Mouse (Mus musculus) G1E-ER4 (cell line): ENCODE data around the gene Slc41a3. TPM values are rescaled to one million over a fixed set of nuclear protein-coding genes. Genes with fewer than 3 reads are reported as not detected.

Experiments used
- GATA1 ChIP-seq: IDR thresholded peaks from one replicate; pipeline ENCODE4 v1.8.0; 2012; ENCODE audit warnings: low read length, inconsistent platforms
- polyA plus RNA-seq: library from polyadenylated mRNA; stranded (reverse); fragments of >175 nt; gene quantifications from 2 replicates; pipeline ENCODE4 v1.2.3, GENCODE M21; 2012

The Slc41a3 gene
- polyA plus RNA-seq: 55.8 and 76.1 TPM in 2 replicates

- TF ChIP-seq GATA1: no peak
These were observed at the start of gene Slc41a3 for GRCm38 (mm10) chr6:90604533-90605297. Gene Slc41a3 (plus strand): TSS chr6:90604725.

DNA sequence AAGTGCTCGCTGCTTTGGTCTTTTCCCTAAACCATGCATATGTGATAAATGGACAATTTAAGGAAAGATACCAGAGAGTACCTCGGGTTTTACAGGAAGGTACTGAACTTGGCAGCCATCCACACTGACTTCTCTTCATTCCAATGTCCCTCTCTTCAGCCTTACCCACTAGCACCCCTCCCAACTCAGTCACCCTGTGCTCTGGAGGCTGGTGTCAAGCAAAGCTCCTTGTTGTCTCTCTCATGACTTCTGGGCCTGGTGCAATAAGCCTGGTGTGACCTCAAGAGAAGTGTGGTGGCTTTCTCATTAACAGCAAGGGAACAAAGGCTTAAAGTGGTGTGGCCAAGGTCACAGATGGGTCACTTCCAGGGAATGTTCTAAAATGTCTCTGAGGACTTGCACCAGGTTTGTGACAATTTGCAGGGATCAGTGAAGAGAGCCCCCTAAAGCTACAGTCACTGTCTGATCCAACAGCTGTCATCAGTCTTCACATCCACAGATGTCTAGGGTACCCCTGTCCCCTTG is 47.9 kb upstream of the Slc41a3 start:
- TF ChIP-seq GATA1: no peak

- TF ChIP-seq GATA1: no peak
These were observed 47.4 kb upstream of the Slc41a3 start for GRCm38 (mm10) chr6:90557077-90557476.

DNA sequence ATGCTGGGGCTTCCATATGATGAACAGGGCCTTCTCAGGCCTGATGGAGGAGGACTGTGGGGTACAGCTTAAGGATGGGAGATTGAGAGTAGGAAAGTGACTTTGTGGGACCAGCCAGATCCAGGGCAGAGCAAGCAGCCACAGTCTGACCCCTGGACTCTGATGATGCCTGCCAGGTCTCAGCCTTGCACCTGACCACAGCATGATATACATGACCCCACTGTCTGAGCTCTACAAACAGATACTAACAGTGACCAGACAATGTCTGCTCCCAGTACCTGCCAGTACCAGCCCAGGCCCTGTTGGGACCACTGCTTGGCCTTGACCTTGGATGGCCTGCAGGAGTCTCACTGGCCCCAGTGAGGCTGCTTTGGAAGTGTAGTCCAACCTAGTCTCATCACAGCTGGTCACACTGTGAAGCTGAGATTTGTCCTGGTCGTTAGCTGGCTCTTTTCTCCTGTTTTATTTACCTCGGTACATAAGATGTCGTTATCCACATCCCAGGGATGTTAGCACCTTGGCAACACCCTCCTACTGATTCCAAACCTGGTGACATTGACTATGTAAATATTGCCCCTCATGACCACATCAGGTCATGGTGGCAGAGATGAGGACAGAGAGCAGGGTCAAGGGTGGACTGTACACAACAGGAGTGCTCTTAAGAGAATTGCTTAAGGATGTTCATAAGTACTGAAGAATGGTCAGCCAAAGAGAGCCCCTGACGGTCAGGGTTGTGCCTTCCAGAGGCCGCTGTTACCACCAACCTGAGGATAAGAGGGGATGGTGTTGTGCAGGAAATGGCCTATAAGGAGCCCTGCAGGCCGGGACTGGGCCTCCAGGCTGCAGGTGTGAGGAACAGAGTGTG is 46.5 kb upstream of the Slc41a3 start:
- no peak for TF ChIP-seq GATA1

DNA sequence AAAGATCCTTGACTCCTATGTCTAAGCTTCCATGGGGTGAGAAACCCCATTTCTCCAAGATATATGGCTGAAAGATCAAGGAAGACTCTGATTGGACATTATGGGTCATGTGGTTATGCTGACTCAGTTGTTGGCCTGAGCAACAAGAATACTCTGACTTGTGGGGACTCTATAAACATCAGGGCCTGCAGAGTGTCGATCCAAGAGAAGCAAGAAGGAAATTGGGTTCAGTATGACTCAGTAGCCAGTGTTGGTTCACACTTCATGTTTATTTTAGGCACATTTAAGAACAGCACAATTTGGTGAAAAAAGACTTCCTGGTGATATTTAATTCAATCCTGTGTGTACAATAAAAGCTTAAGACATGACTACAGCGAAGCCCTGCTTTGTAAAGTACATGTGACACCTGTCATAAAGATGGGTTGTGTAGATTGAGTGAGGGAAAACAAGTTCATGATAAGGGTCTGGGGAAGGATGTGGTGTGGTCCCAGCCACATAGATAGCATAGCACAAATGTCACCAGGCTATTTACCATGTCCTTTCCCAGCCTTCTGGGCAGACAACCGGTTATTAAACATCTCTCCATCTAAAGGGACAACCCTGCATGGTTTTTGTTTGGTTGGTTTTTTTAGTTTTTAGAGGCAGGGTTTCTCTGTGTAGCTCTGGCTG is 44.0 kb upstream of the Slc41a3 start:
- no peak for TF ChIP-seq GATA1

GRCm38 (mm10) chr6:90561234-90561781 is 43.2 kb upstream of the Slc41a3 start:
- no peak for TF ChIP-seq GATA1

GRCm38 (mm10) chr6:90564240-90564639 is 40.3 kb upstream of the Slc41a3 start:
- TF ChIP-seq GATA1: no peak

GRCm38 (mm10) chr6:90565357-90566215 is 38.9 kb upstream of the Slc41a3 start:
- TF ChIP-seq GATA1: no peak

DNA sequence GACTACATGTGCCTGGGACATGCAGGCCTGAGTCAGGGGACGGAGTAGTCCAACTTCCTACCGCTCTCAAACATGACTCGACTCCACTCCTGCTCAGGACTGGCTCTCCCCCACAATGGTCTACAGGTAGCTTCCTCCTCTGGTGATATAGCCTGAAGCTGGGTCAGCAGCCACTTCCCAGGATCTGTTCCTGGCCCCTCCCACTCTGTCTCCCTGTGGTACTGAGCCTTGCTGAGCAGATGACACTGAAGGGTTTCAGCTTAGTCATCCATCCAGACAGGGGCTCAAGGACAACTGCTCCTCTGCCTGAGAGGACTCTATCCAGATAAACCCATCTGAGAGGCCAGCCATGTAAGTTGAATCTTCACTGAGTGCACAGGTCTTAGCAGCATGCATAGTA is 37.0 kb upstream of the Slc41a3 start:
- TF ChIP-seq GATA1: no peak

DNA sequence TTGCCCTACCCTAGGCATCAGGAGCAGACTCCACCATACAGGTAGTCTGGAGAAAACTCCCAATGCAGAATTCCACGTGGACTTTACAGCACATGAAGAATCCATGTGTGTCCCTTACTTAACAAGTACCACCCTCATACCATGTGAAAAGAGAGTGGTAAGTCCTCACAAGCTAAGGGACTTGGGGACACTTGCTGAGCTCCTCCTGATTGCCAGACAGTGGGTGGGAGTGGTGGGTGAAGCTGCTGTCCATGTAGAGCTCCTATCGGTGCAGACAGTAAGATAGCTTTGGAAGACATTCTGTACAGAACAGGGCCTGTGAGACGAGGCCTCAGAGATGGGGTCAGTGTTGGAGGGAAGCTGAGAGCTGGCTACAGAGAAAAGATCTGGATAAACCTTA is 36.6 kb upstream of the Slc41a3 start:
- no peak for TF ChIP-seq GATA1

DNA sequence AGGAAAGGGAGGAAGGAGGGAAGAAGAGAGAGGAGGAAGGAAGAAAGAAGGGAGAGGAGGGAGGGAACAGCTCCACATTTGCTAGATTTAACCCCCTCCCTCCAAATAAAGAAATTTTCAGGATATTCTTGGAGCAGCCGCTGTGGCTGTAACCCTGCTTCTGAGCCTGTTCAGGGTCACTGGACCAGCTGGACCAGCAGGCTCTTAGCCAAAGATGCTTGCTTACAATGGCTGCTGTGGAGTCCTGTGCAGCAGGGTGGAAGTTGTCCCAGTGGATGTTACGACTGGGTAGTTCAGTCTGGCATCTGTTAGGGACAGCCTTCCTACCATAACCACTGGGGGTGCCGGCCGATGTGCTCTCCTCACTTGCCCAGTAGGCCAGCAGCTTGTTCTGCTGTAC is 35.8 kb upstream of the Slc41a3 start:
- TF ChIP-seq GATA1: no peak

- TF ChIP-seq GATA1: no peak
These were observed 34.7 kb upstream of the Slc41a3 start for GRCm38 (mm10) chr6:90569736-90570383.

DNA sequence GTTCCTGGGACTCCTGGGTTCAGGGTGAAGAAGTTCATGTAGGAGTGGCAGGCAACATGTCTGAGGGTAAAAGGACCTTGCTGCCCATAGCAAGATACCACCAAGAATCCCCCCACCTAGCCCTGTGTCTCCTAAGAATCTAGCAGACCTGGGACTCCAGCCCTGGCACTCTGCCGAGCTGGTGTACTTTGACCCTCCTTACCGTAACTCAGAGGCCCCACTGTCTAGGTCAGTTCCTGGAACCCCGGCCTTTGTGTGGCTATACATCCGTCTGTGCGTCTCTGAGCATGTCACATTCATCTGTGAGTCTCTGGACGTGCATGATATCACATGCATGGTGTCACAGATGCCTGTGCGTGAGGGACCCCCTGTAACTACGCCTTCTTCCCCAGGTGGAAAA is 34.1 kb upstream of the Slc41a3 start:
- no peak for TF ChIP-seq GATA1

GRCm38 (mm10) chr6:90575261-90575715 is 29.2 kb upstream of the Slc41a3 start:
- no peak for TF ChIP-seq GATA1

- TF ChIP-seq GATA1: no peak
These were observed 26.4 kb upstream of the Slc41a3 start for GRCm38 (mm10) chr6:90578174-90578573.
